Mouse (Mus musculus): ENCODE measurements around the gene Tceal7. TPM values are rescaled to one million over a fixed set of nuclear protein-coding genes. Genes with fewer than 3 reads are reported as not detected.

Tceal7 gene
- total and polyA plus RNA-seq, 2 experiments from 2014 or later = 2.4 to 4.1 TPM

DNA sequence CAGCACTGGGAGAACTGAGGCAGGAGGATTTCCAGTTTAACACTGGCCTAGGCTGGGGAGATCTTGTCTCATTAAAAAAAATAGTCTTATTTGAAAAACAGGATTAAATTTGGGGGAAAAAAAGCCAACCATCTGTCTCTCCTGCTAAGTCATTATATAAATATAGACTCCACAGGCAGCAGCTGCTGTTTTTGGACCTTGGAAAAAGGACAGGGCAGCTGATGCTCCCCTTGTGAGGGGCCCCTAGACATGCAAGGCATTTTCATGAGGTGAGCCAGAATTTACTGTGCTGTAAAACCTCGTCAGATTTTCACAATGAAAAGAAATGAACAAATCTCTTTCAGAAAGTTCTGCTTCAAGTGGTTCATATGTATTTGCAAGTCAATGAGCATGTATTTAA lies 1.7 kb downstream of the Tceal7 start:
- H3K27me3 ChIP-seq (ENCODE audit: insufficient read depth, low read length) = no peaks in the 10 kb centered on the region
- no peaks in the 10 kb centered on the region for H3K4me1 ChIP-seq (ENCODE audit: insufficient read depth, low read length)
- no peak overlapping the region for H3K27ac ChIP-seq
- DNase-seq (ENCODE audit: low spot score) (no peak), ATAC-seq (no peak)
- H3K4me3 ChIP-seq (ENCODE audit: low read length) = no peak overlapping the region
- TF ChIP-seq CTCF (IDR thresholded peaks at IDR 0.05; ENCODE audit: low read depth) = no peak
- no peak overlapping the region for H3K4me2 ChIP-seq (ENCODE audit: low read depth, low read length)
- no peaks in the 10 kb centered on the region for H3K9me3 ChIP-seq (ENCODE audit: low read length)
- whole genome bisulfite sequencing = 46% methylated on average over 1 of the region's 1 CpGs
- H3K9ac ChIP-seq (replicated peaks; ENCODE audit: low read length) = no peak overlapping the region
- H3K36me3 ChIP-seq (ENCODE audit: insufficient read depth, low read length) = no peaks in the 10 kb centered on the region

DNA sequence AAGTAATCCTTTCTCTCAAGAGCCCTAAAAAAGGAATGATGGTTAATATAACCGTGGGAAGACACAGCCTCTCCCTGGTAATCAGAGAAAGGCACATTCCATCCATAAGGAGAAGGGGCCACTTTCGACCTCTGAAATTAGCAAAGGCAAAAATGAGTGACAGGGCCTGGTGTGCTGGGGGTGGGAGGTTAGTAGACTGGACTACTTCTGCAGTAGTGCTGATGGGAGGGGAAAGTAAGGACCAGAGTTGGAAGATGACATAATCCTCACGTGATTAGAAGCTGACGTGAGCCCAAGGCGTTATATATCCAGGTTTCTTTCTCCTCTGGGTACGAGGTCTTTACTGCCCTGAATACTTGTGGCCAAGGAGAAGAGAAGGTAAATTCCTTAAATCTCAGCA lies 9.1 kb downstream of the Tceal7 start:
- ATAC-seq (no peak), DNase-seq (ENCODE audit: low spot score) (no peak)
- no peak overlapping the region for H3K27ac ChIP-seq
- no peak for TF ChIP-seq CTCF (IDR thresholded peaks at IDR 0.05; ENCODE audit: low read depth)
- H3K4me1 ChIP-seq (ENCODE audit: insufficient read depth, low read length) = no peaks in the 10 kb centered on the region
- H3K4me3 ChIP-seq (ENCODE audit: low read length) = no peak overlapping the region
- no peak overlapping the region for H3K9ac ChIP-seq (replicated peaks; ENCODE audit: low read length)
- no peaks in the 10 kb centered on the region for H3K27me3 ChIP-seq (ENCODE audit: insufficient read depth, low read length)
- 75% methylated on average over 6 of the region's 6 CpGs for WGBS
- no peaks in the 10 kb centered on the region for H3K9me3 ChIP-seq (ENCODE audit: low read length)
- H3K4me2 ChIP-seq (ENCODE audit: low read depth, low read length) = no peak overlapping the region
- H3K36me3 ChIP-seq (ENCODE audit: insufficient read depth, low read length) = no peaks in the 10 kb centered on the region

DNA sequence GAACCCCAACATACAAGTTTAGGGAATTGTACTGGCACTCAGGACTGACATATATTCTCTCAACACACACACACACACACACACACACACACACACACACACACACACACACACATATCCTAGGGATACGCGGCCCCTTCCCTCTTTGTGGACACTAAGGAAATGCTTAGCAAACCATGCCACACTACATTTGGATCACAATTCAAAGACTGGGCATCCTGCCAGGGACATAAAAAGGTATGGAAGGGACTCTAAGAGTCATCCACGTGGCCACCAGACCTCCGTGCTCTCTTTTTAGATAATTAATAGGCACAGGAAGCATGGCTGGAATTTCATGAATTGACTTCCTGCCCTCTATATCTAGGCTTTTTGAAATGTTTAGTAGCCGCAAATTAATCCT lies 13.2 kb downstream of the Tceal7 start:
- 63% methylated on average over 5 of the region's 5 CpGs for WGBS
- H3K9me3 ChIP-seq (ENCODE audit: low read length) = no peaks in the 10 kb centered on the region
- H3K27ac ChIP-seq = no peak overlapping the region
- H3K4me3 ChIP-seq (ENCODE audit: low read length) = no peak overlapping the region
- no peaks in the 10 kb centered on the region for H3K27me3 ChIP-seq (ENCODE audit: insufficient read depth, low read length)
- H3K9ac ChIP-seq (replicated peaks; ENCODE audit: low read length) = no peak overlapping the region
- DNase-seq (ENCODE audit: low spot score) = no peak
- no peak overlapping the region for H3K4me2 ChIP-seq (ENCODE audit: low read depth, low read length)
- no peaks in the 10 kb centered on the region for H3K36me3 ChIP-seq (ENCODE audit: insufficient read depth, low read length)
- no peaks in the 10 kb centered on the region for H3K4me1 ChIP-seq (ENCODE audit: insufficient read depth, low read length)
- no peak for TF ChIP-seq CTCF (IDR thresholded peaks at IDR 0.05; ENCODE audit: low read depth)
- ATAC-seq = no peak

DNA sequence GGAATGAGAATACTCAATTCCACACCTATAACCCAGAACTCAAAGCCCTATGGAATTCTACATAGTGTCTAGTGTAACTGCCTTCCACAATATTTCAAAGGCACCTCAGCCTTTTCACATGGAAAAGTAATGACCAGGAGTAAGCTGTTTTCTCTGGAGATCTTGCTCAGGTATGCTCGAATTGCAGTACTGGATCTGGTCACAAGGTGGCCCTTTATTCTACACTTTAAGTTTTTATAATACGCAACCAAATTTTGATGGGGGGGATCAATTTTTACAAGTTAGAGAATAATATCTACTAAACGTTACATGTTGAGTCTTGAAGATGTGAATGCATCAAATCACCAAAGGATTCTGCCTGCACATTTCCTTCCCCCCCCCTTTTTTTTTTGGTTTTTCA lies 23.5 kb downstream of the Tceal7 start:
- no peaks in the 10 kb centered on the region for H3K27me3 ChIP-seq (ENCODE audit: insufficient read depth, low read length)
- no peaks in the 10 kb centered on the region for H3K9me3 ChIP-seq (ENCODE audit: low read length)
- no peaks in the 10 kb centered on the region for H3K36me3 ChIP-seq (ENCODE audit: insufficient read depth, low read length)
- ATAC-seq (no peak), DNase-seq (ENCODE audit: low spot score) (peak; percentile 74)
- H3K4me3 ChIP-seq (ENCODE audit: low read length) = no peak overlapping the region
- H3K9ac ChIP-seq (replicated peaks; ENCODE audit: low read length) = no peak overlapping the region
- no peak overlapping the region for H3K27ac ChIP-seq
- no peak overlapping the region for H3K4me2 ChIP-seq (ENCODE audit: low read depth, low read length)
- H3K4me1 ChIP-seq (ENCODE audit: insufficient read depth, low read length) = no peaks in the 10 kb centered on the region
- peak; percentile 61 for TF ChIP-seq CTCF (IDR thresholded peaks at IDR 0.05; ENCODE audit: low read depth)
- WGBS = 54% methylated on average over 3 of the region's 3 CpGs

DNA sequence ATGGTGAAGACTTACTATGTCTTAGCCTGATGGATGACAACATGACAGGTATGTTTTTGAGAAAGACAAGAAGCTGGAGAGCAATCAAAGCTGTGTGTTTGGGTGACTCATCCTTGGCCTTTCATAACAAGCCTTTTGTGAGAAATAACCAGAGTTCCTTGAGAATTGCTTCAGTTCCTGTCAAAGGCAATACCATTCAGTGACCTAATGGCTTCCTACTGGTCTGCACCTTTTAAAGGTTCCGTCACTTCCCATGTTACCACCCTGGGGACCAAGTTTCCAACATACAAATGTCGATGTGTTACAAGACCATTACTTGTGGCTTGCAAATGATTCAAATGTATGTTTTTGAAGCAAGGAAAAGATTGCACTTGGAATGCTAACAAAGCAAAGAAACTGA lies 28.6 kb downstream of the Tceal7 start:
- DNase-seq (ENCODE audit: low spot score) (no peak), ATAC-seq (no peak)
- Histone ChIP-seq H3K9ac (replicated peaks; ENCODE audit: low read length) (no peak overlapping the region), H3K36me3 (ENCODE audit: insufficient read depth, low read length) (no peaks in the 10 kb centered on the region), H3K27me3 (ENCODE audit: insufficient read depth, low read length) (no peaks in the 10 kb centered on the region), H3K4me1 (ENCODE audit: insufficient read depth, low read length) (no peaks in the 10 kb centered on the region), H3K9me3 (ENCODE audit: low read length) (no peaks in the 10 kb centered on the region), H3K27ac (no peak overlapping the region), H3K4me3 (ENCODE audit: low read length) (no peak overlapping the region), H3K4me2 (ENCODE audit: low read depth, low read length) (0 out of 2 replicates have a peak overlapping the region, but pooled peaks have one; percentile 55)
- 87% methylated on average over 2 of the region's 2 CpGs for WGBS
- no peak for TF ChIP-seq CTCF (IDR thresholded peaks at IDR 0.05; ENCODE audit: low read depth)

DNA sequence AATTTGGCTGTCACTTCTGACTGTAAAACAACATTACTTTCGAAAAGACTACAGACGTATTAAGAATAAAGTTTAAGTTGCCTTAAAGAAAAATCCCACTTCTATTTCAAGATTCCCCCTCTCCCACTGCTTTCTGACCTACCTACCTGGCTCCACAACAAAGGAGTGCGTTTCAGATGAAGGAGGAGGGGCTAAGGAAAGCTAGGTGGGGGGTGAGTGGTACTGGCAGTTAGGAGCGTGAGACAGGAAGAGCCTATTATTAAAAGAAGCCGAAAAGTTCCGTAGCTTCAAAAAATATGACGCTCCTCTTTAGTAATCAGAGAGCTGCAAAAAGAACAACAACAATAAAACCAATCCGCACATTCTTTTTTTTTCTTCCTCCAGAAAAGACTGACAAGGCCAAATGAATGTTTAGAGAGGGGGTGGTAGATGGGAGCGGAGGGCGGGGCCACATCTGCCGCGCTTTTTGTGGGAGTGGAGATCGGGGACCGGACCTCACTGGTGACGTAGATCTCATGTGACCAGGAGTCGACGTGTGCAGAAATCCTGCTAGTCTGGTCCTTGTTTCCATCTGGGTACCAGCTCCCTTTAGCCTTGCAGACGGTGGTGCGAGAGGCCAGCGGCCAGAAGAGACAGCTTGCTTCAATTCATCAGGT lies 30.1 kb downstream of the Tceal7 start, which contains the start of gene Tceal9:
Gene Tceal9 (plus strand): TSS at position 506 of the 656 bp plus-strand sequence.
- ATAC-seq (peak; percentile 94), DNase-seq (ENCODE audit: low spot score) (peak; percentile 89)
- TF ChIP-seq CTCF (IDR thresholded peaks at IDR 0.05; ENCODE audit: low read depth) = no peak
- H3K4me3 ChIP-seq (ENCODE audit: low read length) = peak within 1 kb of the TSS; percentile 52
- no peaks in the 10 kb centered on the region for H3K36me3 ChIP-seq (ENCODE audit: insufficient read depth, low read length)
- H3K4me1 ChIP-seq (ENCODE audit: insufficient read depth, low read length) = no peaks in the 10 kb centered on the region
- H3K9me3 ChIP-seq (ENCODE audit: low read length) = no peaks in the 10 kb centered on the region
- no peaks in the 10 kb centered on the region for H3K27me3 ChIP-seq (ENCODE audit: insufficient read depth, low read length)
- peak within 1 kb of the TSS; percentile 55 for H3K4me2 ChIP-seq (ENCODE audit: low read depth, low read length)
- H3K27ac ChIP-seq = peak within 1 kb of the TSS; percentile 71
- WGBS = 27% methylated on average over 20 of the region's 20 CpGs
- H3K9ac ChIP-seq (replicated peaks; ENCODE audit: low read length) = peak within 1 kb of the TSS; percentile 63

DNA sequence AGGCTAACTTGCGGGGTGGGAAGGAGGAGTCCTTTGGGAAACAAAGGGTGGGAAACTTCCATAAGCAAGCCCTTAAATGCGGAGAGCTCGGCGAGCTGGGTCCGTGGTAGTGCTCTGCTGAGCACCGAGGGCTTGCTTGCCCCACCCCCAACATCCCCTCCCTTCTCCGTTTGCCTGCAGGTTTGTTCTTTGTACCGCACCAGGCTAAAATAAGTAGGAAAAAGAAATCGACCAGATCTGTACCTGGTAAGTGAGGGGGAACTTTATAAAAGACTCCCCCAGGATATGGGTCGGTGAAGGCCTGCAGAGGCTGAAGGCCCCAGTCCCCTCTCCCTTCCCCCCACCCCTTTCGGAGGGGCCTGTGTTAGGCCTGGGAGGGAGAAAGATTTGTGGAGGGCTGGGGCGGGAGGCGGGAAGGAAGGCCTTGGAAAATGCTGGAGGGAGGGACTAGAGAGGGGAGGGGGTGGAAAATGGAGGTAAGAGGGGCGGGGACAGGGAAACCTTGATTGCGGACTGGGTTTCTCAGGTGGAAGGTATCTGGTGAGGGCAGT lies 31.0 kb downstream of the Tceal7 start:
- Histone ChIP-seq H3K36me3 (ENCODE audit: insufficient read depth, low read length) (no peaks in the 10 kb centered on the region), H3K4me1 (ENCODE audit: insufficient read depth, low read length) (no peaks in the 10 kb centered on the region), H3K4me3 (ENCODE audit: low read length) (peak overlapping the region; percentile 52), H3K4me2 (ENCODE audit: low read depth, low read length) (peak overlapping the region; percentile 55), H3K9me3 (ENCODE audit: low read length) (no peaks in the 10 kb centered on the region), H3K27ac (peak overlapping the region; percentile 71), H3K9ac (replicated peaks; ENCODE audit: low read length) (peak overlapping the region; percentile 63), H3K27me3 (ENCODE audit: insufficient read depth, low read length) (no peaks in the 10 kb centered on the region)
- DNase-seq (ENCODE audit: low spot score) = peak; percentile 60
- ATAC-seq = peak; percentile 79
- TF ChIP-seq CTCF (IDR thresholded peaks at IDR 0.05; ENCODE audit: low read depth) = no peak
- WGBS = 26% methylated on average over 15 of the region's 15 CpGs
